Mouse (Mus musculus) C2C12 (cell line): ENCODE data around the gene Selenot.

ENCODE experiments used
- CTCF ChIP-seq: IDR thresholded peaks from one replicate; pipeline ENCODE4 v1.5.1; 2011; ENCODE audit not compliant: control insufficient read depth, insufficient read depth, insufficient read length
- FOSL1 ChIP-seq: IDR thresholded peaks from one replicate; pipeline ENCODE4 v1.8.0; 2011; ENCODE audit warnings: mild to moderate bottlenecking, low read length; ENCODE audit not compliant: poor library complexity, insufficient read depth, severe bottlenecking
- USF1 ChIP-seq: IDR thresholded peaks from one replicate; pipeline ENCODE4 v1.6.1; 2011; ENCODE audit warnings: low read depth, mild to moderate bottlenecking, control low read depth, moderate library complexity

DNA sequence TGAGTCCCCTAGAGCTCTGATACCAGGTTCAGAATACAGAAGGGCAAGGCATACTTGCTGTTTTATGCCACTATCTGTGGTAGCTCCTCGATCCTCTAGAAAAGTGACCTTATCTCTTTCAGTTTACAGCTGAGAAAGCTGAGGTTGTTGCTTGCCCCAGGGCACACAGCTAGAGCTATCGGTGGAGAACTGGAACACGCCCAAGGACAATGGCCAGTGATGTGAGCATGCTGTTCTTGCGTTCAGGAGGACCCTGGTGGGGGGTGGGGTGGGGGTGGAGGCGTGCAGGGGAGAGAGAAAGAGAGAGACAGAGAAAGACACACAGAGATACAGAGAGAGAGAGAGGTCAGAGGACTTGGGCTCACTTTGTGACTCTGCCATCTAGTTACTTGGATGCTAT, 33.5 kb downstream of the Selenot start:
- TF ChIP-seq CTCF (no peak), USF1 (no peak), FOSL1 (no peak)
